Mouse (Mus musculus) thymus, adult 2 months (tissue): ENCODE results near the gene Wscd1.
"Not testable (repeated sequence)": the region's sequence is repeated elsewhere in the genome, so short reads cannot be mapped to it uniquely, and the experiment has no call there.

Source experiments
- CTCF ChIP-seq: fragments of 200-500 bp; IDR thresholded peaks from 2 replicates; pipeline ENCODE4 v1.5.1; 2012; ENCODE audit warnings: mild to moderate bottlenecking, control low read depth, low read length, moderate library complexity, borderline replicate concordance; ENCODE audit not compliant: control insufficient read depth, poor library complexity, insufficient read depth; ENCODE audit errors: extremely low read depth
- POLR2A ChIP-seq: fragments of 200-500 bp; IDR thresholded peaks from 2 replicates; pipeline ENCODE4 v1.6.1; 2012; ENCODE audit warnings: mild to moderate bottlenecking, low read length, control low read depth, moderate library complexity; ENCODE audit not compliant: control insufficient read depth, poor library complexity, insufficient read depth; ENCODE audit errors: extremely low read depth

- TF ChIP-seq POLR2A, CTCF: not testable (repeated sequence)
These were observed 71.8 kb downstream of the Wscd1 start for GRCm38 (mm10) chr11:71821526-71821925.
